Mouse (Mus musculus): ENCODE measurements around the gene Prdm2.

The Prdm2 gene

GRCm38 (mm10) chr4:143108552-143108951, 104.2 kb downstream of the Prdm2 start:
- no peak for DNase-seq (ENCODE audit: low read depth in 1 of 2, low spot score in 2 of 2)

GRCm38 (mm10) chr4:143106971-143107370, 105.8 kb downstream of the Prdm2 start:
- DNase-seq (ENCODE audit: low read depth in 1 of 2, low spot score in 2 of 2): no peak

DNA sequence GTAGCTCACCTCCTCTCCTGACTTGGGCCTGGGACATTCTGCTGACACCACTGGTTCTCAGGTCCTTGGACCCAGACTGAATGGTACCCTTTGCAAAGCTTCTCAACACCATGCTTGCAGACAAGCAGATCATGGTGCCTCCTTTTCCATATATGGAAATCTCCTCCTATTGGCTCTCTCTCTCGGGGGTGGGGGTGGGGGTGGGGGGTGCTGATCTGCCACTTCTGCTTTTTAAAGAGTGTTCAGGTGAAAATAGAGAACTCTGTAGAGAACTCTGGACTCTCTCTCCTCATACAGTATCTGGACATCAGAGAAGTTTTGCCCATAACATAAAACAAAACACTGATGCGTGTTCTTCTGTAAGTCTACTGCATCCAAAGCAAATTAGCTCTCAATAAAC, 106.2 kb downstream of the Prdm2 start:
- DNase-seq (ENCODE audit: low read depth in 1 of 2, low spot score in 2 of 2): no peak

DNA sequence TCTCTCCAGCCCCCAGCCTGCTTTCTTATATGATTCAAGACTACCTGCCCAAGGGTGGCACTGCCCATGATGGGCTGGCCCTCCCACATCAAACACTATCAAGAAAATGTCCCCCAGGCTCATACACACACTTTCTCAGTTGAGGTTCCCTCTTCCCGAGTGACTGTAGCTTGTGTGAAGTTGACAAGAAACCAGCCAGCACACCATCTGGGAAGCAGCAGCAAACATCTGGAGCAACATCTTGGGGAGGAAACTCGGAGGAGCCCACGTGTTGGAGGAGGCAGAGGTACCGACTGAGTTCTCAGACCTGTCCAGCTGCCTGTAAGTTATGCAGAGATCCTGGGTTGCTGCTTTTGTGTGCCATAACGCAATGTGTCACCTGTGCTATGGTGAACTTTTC, 108.1 kb downstream of the Prdm2 start:
- DNase-seq (ENCODE audit: low read depth in 1 of 2, low spot score in 2 of 2): no peak

GRCm38 (mm10) chr4:143103811-143104210, 109.0 kb downstream of the Prdm2 start:
- DNase-seq (ENCODE audit: low read depth in 1 of 2, low spot score in 2 of 2): no peak

- DNase-seq (ENCODE audit: low read depth in 1 of 2, low spot score in 2 of 2): no peak
These were observed 112.6 kb downstream of the Prdm2 start for GRCm38 (mm10) chr4:143100157-143100556.

GRCm38 (mm10) chr4:143099288-143100039, 113.3 kb downstream of the Prdm2 start:
- no peak for DNase-seq (ENCODE audit: low read depth in 1 of 2, low spot score in 2 of 2)

GRCm38 (mm10) chr4:143092082-143092701, 120.6 kb downstream of the Prdm2 start:
- DNase-seq (ENCODE audit: low read depth in 1 of 2, low spot score in 2 of 2): no peak

GRCm38 (mm10) chr4:143090551-143090950, 122.2 kb downstream of the Prdm2 start:
- DNase-seq (ENCODE audit: low read depth in 1 of 2, low spot score in 2 of 2): no peak

DNA sequence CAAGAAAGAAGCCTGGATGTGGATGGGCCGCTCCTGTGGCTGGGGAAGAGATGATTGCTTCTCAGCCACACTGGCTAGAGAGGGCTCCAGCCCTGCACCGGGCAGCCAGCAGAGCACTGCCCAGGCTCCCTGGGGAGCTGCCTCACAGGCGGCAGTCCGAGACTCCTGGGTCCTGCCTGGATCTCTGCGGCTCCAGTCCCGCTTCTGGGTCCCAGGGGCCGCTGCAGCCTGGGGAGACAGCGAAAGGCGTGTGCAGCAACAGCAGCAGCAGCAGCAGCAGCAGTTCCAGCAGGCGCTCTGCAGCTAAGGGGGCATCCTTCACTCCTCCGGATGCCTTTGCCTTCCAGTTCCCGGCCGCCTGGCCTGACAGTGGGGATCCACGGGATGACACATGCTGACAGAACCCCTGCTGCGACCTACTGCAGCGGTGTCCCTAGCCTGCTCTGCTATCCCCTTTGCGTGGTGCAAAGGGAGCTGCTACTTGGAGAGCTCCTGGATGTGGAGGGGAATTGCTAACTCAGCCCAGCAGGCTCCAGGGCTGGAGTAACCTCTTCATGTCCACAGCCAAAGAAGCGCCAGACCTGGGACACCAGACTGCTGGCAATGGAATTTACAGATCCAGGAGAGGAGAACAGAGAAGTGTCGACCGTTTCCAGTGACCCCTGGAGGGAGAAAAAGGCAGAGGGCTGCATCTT, 138.6 kb downstream of the Prdm2 start:
- no peak for DNase-seq (ENCODE audit: low read depth in 1 of 2, low spot score in 2 of 2)

GRCm38 (mm10) chr4:143071791-143072190, 141.0 kb downstream of the Prdm2 start:
- DNase-seq (ENCODE audit: low read depth in 1 of 2, low spot score in 2 of 2): no peak

DNA sequence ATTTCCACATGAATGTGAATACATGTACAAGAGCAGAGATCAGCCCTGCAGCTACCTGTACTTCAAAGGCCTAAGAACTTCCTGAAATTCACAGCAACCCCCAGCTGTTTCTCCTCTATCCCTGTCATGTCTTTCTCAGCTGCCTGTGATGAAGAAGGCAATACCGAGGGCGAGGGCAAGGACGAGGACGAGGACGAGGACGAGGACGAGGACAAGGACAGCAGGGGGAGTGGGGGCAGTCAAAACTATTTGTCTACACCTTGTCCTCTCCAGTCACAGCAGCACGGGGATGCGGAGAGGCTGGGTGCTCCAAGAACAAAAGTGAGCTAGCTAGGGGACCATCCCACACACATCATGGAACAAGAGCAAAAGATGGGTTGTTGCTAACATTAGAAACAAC, 145.8 kb downstream of the Prdm2 start:
- DNase-seq (ENCODE audit: low read depth in 1 of 2, low spot score in 2 of 2): no peak

- DNase-seq (ENCODE audit: low read depth in 1 of 2, low spot score in 2 of 2): no peak
These were observed 153.9 kb downstream of the Prdm2 start for GRCm38 (mm10) chr4:143058765-143059344.
